Mouse (Mus musculus) limb, embryonic 15.5 days (tissue): ENCODE results near the gene Pard3. TPM values are rescaled to one million over a fixed set of nuclear protein-coding genes. Genes with fewer than 3 reads are reported as not detected.

Source experiments
- ATAC-seq: fragments of 200-750 bp; cut with Nextera tagmentation; 2 replicates; pipeline ENCODE4 v1.8.0; 2017; ENCODE audit warnings: low read depth, moderate TSS enrichment; ENCODE audit not compliant: insufficient number of reproducible peaks, low FRiP score, low TSS enrichment
- H3K27ac ChIP-seq: fragments of 300-500 bp; sonication (generic); 2 replicates; pipeline ENCODE4 v1.5.1; 2015; ENCODE audit warnings: moderate library complexity, mild to moderate bottlenecking, inconsistent platforms
- H3K27me3 ChIP-seq: fragments of 300-500 bp; sonication (generic); 2 replicates; pipeline ENCODE4 v1.6.1; 2015; ENCODE audit warnings: inconsistent platforms
- H3K36me3 ChIP-seq: fragments of 300-500 bp; sonication (generic); 2 replicates; pipeline ENCODE4 v1.6.1; 2015; ENCODE audit warnings: inconsistent platforms
- H3K4me1 ChIP-seq: fragments of 300-500 bp; sonication (generic); 2 replicates; pipeline ENCODE4 v1.6.1; 2015; ENCODE audit warnings: inconsistent platforms
- H3K4me2 ChIP-seq: fragments of 300-500 bp; sonication (generic); 2 replicates; pipeline ENCODE4 v1.6.1; 2015; ENCODE audit warnings: mild to moderate bottlenecking, inconsistent platforms
- H3K4me3 ChIP-seq: fragments of 300-500 bp; sonication (generic); 2 replicates; pipeline ENCODE4 v1.5.1; 2015; ENCODE audit warnings: mild to moderate bottlenecking, inconsistent platforms
- H3K9ac ChIP-seq: fragments of 300-500 bp; sonication (generic); 2 replicates; pipeline ENCODE4 v1.6.1; 2015; ENCODE audit warnings: inconsistent platforms
- H3K9me3 ChIP-seq: fragments of 300-500 bp; sonication (generic); 2 replicates; pipeline ENCODE4 v1.6.1; 2016; ENCODE audit warnings: inconsistent platforms
- WGBS: fragments of 180-500 bp; shearing (Covaris S2); methylation state at CpG from one replicate; pipeline ENCODE4 v1.1.7; 2015; 5-methylcytosine and 5-hydroxymethylcytosine counted together
- polyA plus RNA-seq: library from polyadenylated mRNA; unstranded; fragments of >200 nt; fragmentation: Nextera tagmentation; extraction: Ambion mirVana; gene quantifications from 2 replicates; pipeline ENCODE4 v1.2.1, GENCODE M21; 2015

The Pard3 gene
- polyA plus RNA-seq, 1 experiment from 2014 or later, result 37.8 TPM

GRCm38 (mm10) chr8:127191387-127191786 lies 127.7 kb downstream of the Pard3 start:
- no peaks in the 10 kb centered on the region for H3K36me3 ChIP-seq
- WGBS, result 21% methylated on average over 5 of the region's 5 CpGs
- no peaks in the 10 kb centered on the region for H3K9me3 ChIP-seq
- no peak overlapping the region for H3K4me2 ChIP-seq
- no peak overlapping the region for H3K4me3 ChIP-seq
- no peaks in the 10 kb centered on the region for H3K27me3 ChIP-seq
- H3K27ac ChIP-seq, result no peak overlapping the region
- peaks cover 27% of the 10 kb centered on the region for H3K4me1 ChIP-seq
- H3K9ac ChIP-seq, result no peak overlapping the region
- ATAC-seq, result no peak

- ATAC-seq, result no peak
- 20% methylated on average over 6 of the region's 6 CpGs for WGBS
- no peaks in the 10 kb centered on the region for H3K27me3 ChIP-seq
- no peak overlapping the region for H3K4me3 ChIP-seq
- H3K9ac ChIP-seq, result no peak overlapping the region
- H3K9me3 ChIP-seq, result no peaks in the 10 kb centered on the region
- peaks cover 32% of the 10 kb centered on the region for H3K4me1 ChIP-seq
- H3K27ac ChIP-seq, result no peak overlapping the region
- H3K36me3 ChIP-seq, result no peaks in the 10 kb centered on the region
- H3K4me2 ChIP-seq, result no peak overlapping the region
Observed at GRCm38 (mm10) chr8:127191824-127192223, 128.1 kb downstream of the Pard3 start.

GRCm38 (mm10) chr8:127192331-127192730 lies 128.6 kb downstream of the Pard3 start:
- H3K9me3 ChIP-seq, result no peaks in the 10 kb centered on the region
- no peak overlapping the region for H3K27ac ChIP-seq
- no peaks in the 10 kb centered on the region for H3K27me3 ChIP-seq
- no peak overlapping the region for H3K4me3 ChIP-seq
- ATAC-seq, result no peak
- 70% methylated on average over 10 of the region's 10 CpGs for WGBS
- H3K4me1 ChIP-seq, result peaks cover 36% of the 10 kb centered on the region
- no peak overlapping the region for H3K4me2 ChIP-seq
- H3K36me3 ChIP-seq, result no peaks in the 10 kb centered on the region
- no peak overlapping the region for H3K9ac ChIP-seq

- H3K4me2 ChIP-seq, result no peak overlapping the region
- H3K27ac ChIP-seq, result no peak overlapping the region
- no peaks in the 10 kb centered on the region for H3K36me3 ChIP-seq
- H3K27me3 ChIP-seq, result no peaks in the 10 kb centered on the region
- ATAC-seq, result no peak
- no peak overlapping the region for H3K4me3 ChIP-seq
- H3K9me3 ChIP-seq, result no peaks in the 10 kb centered on the region
- H3K9ac ChIP-seq, result no peak overlapping the region
- 61% methylated on average over 6 of the region's 6 CpGs for WGBS
- peaks cover 42% of the 10 kb centered on the region for H3K4me1 ChIP-seq
Observed at GRCm38 (mm10) chr8:127193375-127193774, 129.7 kb downstream of the Pard3 start.

- 80% methylated on average over 15 of the region's 15 CpGs for WGBS
- H3K4me1 ChIP-seq, result peaks cover 40% of the 10 kb centered on the region
- no peak overlapping the region for H3K4me2 ChIP-seq
Observed at GRCm38 (mm10) chr8:127194786-127195407, 131.2 kb downstream of the Pard3 start.

GRCm38 (mm10) chr8:127196505-127197265 lies 133.0 kb downstream of the Pard3 start:
- no peak overlapping the region for H3K4me3 ChIP-seq
- no peaks in the 10 kb centered on the region for H3K36me3 ChIP-seq
- WGBS, result 27% methylated on average over 13 of the region's 13 CpGs
- H3K9ac ChIP-seq, result no peak overlapping the region
- H3K4me1 ChIP-seq, result peaks cover 32% of the 10 kb centered on the region
- H3K4me2 ChIP-seq, result no peak overlapping the region
- H3K9me3 ChIP-seq, result no peaks in the 10 kb centered on the region
- H3K27me3 ChIP-seq, result no peaks in the 10 kb centered on the region
- peak overlapping the region; percentile 28; the same call in 1 of the 2 replicates for H3K27ac ChIP-seq
- ATAC-seq, result peak; percentile 61

More at GRCm38 (mm10) chr8:127194786-127195407, 131.2 kb downstream of the Pard3 start:
- Histone ChIP-seq H3K27ac (no peak overlapping the region), H3K36me3 (no peaks in the 10 kb centered on the region), H3K4me3 (no peak overlapping the region), H3K27me3 (no peaks in the 10 kb centered on the region), H3K9ac (no peak overlapping the region), H3K9me3 (no peaks in the 10 kb centered on the region)
- no peak for ATAC-seq

GRCm38 (mm10) chr8:127207455-127207854 lies 143.8 kb downstream of the Pard3 start:
- no peak for ATAC-seq
- Histone ChIP-seq H3K4me3 (no peak overlapping the region), H3K36me3 (no peaks in the 10 kb centered on the region), H3K27me3 (no peaks in the 10 kb centered on the region), H3K4me1 (peaks cover 8% of the 10 kb centered on the region; the same call in 1 of the 2 replicates), H3K27ac (no peak overlapping the region), H3K9me3 (no peaks in the 10 kb centered on the region), H3K4me2 (no peak overlapping the region), H3K9ac (no peak overlapping the region)
- WGBS, result 32% methylated on average over 4 of the region's 4 CpGs

- Histone ChIP-seq H3K4me2 (no peak overlapping the region), H3K9me3 (no peaks in the 10 kb centered on the region), H3K4me1 (peaks cover 28% of the 10 kb centered on the region), H3K36me3 (no peaks in the 10 kb centered on the region), H3K27ac (no peak overlapping the region), H3K27me3 (no peaks in the 10 kb centered on the region), H3K4me3 (no peak overlapping the region), H3K9ac (no peak overlapping the region)
- 61% methylated on average over 4 of the region's 4 CpGs for WGBS
- no peak for ATAC-seq
Observed at GRCm38 (mm10) chr8:127210621-127211020, 146.9 kb downstream of the Pard3 start.

GRCm38 (mm10) chr8:127214338-127214737 lies 150.6 kb downstream of the Pard3 start:
- WGBS, result 26% methylated on average over 8 of the region's 8 CpGs
- Histone ChIP-seq H3K27ac (peak overlapping the region; percentile 67), H3K9ac (no peak overlapping the region), H3K27me3 (no peaks in the 10 kb centered on the region), H3K4me3 (no peak overlapping the region), H3K36me3 (no peaks in the 10 kb centered on the region), H3K4me2 (no peak overlapping the region), H3K4me1 (peaks cover 29% of the 10 kb centered on the region), H3K9me3 (no peaks in the 10 kb centered on the region)
- peak; percentile 44; the same call in 1 of the 2 replicates for ATAC-seq

GRCm38 (mm10) chr8:127214748-127215433 lies 151.2 kb downstream of the Pard3 start:
- Histone ChIP-seq H3K4me1 (peaks cover 35% of the 10 kb centered on the region), H3K4me2 (no peak overlapping the region), H3K36me3 (no peaks in the 10 kb centered on the region), H3K27ac (peak overlapping the region; percentile 67), H3K4me3 (no peak overlapping the region), H3K9ac (no peak overlapping the region), H3K27me3 (no peaks in the 10 kb centered on the region), H3K9me3 (no peaks in the 10 kb centered on the region)
- 26% methylated on average over 4 of the region's 4 CpGs for WGBS
- peak; percentile 81 for ATAC-seq

GRCm38 (mm10) chr8:127220206-127220605 lies 156.5 kb downstream of the Pard3 start:
- Histone ChIP-seq H3K4me1 (peaks cover 33% of the 10 kb centered on the region), H3K4me2 (no peak overlapping the region), H3K27me3 (no peaks in the 10 kb centered on the region), H3K27ac (peak overlapping the region; percentile 43; the same call in 1 of the 2 replicates), H3K36me3 (no peaks in the 10 kb centered on the region), H3K9ac (no peak overlapping the region), H3K9me3 (no peaks in the 10 kb centered on the region), H3K4me3 (no peak overlapping the region)
- no peak; the same call in 1 of the 2 replicates for ATAC-seq
- 19% methylated on average over 5 of the region's 5 CpGs for WGBS

- ATAC-seq, result no peak
- Histone ChIP-seq H3K9me3 (no peaks in the 10 kb centered on the region), H3K36me3 (no peaks in the 10 kb centered on the region), H3K4me3 (no peak overlapping the region), H3K4me2 (no peak overlapping the region), H3K27ac (peak overlapping the region; percentile 43; the same call in 1 of the 2 replicates), H3K27me3 (no peaks in the 10 kb centered on the region), H3K9ac (no peak overlapping the region), H3K4me1 (peaks cover 30% of the 10 kb centered on the region)
- 20% methylated on average over 7 of the region's 7 CpGs for WGBS
Observed at GRCm38 (mm10) chr8:127220615-127221014, 156.9 kb downstream of the Pard3 start.
